Comparison of ENCODE assay signal across 8 mouse cellular contexts in the genomic region with DNA sequence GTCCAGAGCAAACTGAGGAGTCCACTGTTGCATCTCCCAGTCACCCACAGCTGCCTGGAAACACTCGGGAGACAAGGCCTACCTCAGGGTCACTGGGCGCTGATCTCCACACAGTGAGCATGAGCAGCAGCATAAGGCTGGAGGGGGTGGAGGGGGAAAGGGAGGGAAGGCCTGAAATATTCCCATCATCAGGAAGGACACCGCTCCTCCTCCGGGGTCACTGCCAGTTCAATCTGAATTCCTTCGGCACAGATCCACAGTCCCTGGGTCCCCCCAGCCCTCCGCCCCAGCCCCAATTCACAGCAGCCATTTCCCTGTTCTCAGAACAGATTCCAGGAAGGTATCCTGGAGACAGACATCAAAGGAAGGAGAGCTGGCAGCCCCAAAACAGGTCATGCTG. TPM values are rescaled to one million over a fixed set of nuclear protein-coding genes. Genes with fewer than 3 reads are reported as not detected.
DNase-seq lines count a peak whose midpoint lies in the region; ATAC-seq and TF ChIP-seq lines count a peak whose summit lies in the region.

No protein-coding gene starts in this region.

- peak overlapping the region; percentile 34; the same call in 1 of the 2 replicates for H3K4me2 ChIP-seq in lung, embryonic 14.5 days
- H3K4me2 ChIP-seq in hindbrain, embryonic 16.5 days (ENCODE audit: low read length) = 0 out of 2 replicates have a peak overlapping the region, but pooled peaks have one; percentile 15
- no peak overlapping the region for H3K4me2 ChIP-seq in stomach, embryonic 14.5 days (replicated peaks; ENCODE audit: low read depth, low read length)

- TF ChIP-seq CTCF in lung, embryonic 14.5 days (IDR thresholded peaks at IDR 0.05; ENCODE audit: low read depth) = no peak

- no peak for ATAC-seq in lung, embryonic 14.5 days (ENCODE audit: insufficient read depth)
- peak; percentile 68 for ATAC-seq in hindbrain, embryonic 16.5 days
- ATAC-seq in stomach, embryonic 14.5 days (ENCODE audit: insufficient number of reproducible peaks, insufficient read depth, low FRiP score, low read depth) = no peak
- no peak for ATAC-seq in inflammation-experienced regulatory T-cells, adult 6 months

- peaks cover 3% of the 10 kb centered on the region; the same call in 1 of the 2 replicates for H3K36me3 ChIP-seq in lung, embryonic 14.5 days (ENCODE audit: insufficient read depth)
- H3K36me3 ChIP-seq in hindbrain, embryonic 16.5 days (ENCODE audit: control insufficient read depth, insufficient read depth, low read length) = no peaks in the 10 kb centered on the region
- no peaks in the 10 kb centered on the region for H3K36me3 ChIP-seq in stomach, embryonic 14.5 days (ENCODE audit: control insufficient read depth, insufficient read depth, low read length)

- H3K4me3 ChIP-seq in lung, embryonic 14.5 days (ENCODE audit: low read depth, low read length) = no peak overlapping the region
- no peak overlapping the region for H3K4me3 ChIP-seq in hindbrain, embryonic 16.5 days (ENCODE audit: low read length)
- H3K4me3 ChIP-seq in stomach, embryonic 14.5 days (ENCODE audit: low read depth, low read length) = no peak overlapping the region

- H3K27me3 ChIP-seq in lung, embryonic 14.5 days (ENCODE audit: insufficient read depth, low read length) = no peaks in the 10 kb centered on the region
- H3K27me3 ChIP-seq in hindbrain, embryonic 16.5 days (replicated peaks; ENCODE audit: control insufficient read depth, insufficient read depth, low read length) = no peaks in the 10 kb centered on the region
- H3K27me3 ChIP-seq in stomach, embryonic 14.5 days (ENCODE audit: control insufficient read depth, insufficient read depth, low read length) = no peaks in the 10 kb centered on the region

- WGBS in lung, embryonic 14.5 days = 9% methylated on average over 6 of the region's 6 CpGs
- 2% methylated on average over 6 of the region's 6 CpGs for whole genome bisulfite sequencing in hindbrain, embryonic 16.5 days
- WGBS in stomach, embryonic 14.5 days = 9% methylated on average over 6 of the region's 6 CpGs

- DNase-seq in adrenal gland, adult (ENCODE audit: inconsistent age in 2 of 2, low spot score in 1 of 2) = peak; percentile 66 to 89
- DNase-seq in adrenal gland, adult 18-20 months (ENCODE audit: low spot score in 2 of 2) = no peak
- no peak for DNase-seq in lung, embryonic 14.5 days
- no peak for DNase-seq in lung, postnatal 25 days (ENCODE audit: low spot score)
- no peak for DNase-seq in thymus, postnatal 0 days (ENCODE audit: low spot score)

- H3K4me1 ChIP-seq in lung, embryonic 14.5 days (ENCODE audit: insufficient read depth) = peaks cover 17% of the 10 kb centered on the region; the same call in 1 of the 2 replicates
- peaks cover 21% of the 10 kb centered on the region for H3K4me1 ChIP-seq in hindbrain, embryonic 16.5 days (ENCODE audit: control insufficient read depth, insufficient read depth, low read depth, low read length)
- peaks cover 34% of the 10 kb centered on the region for H3K4me1 ChIP-seq in stomach, embryonic 14.5 days (ENCODE audit: control insufficient read depth, insufficient read depth, low read length)

- H3K9me3 ChIP-seq in lung, embryonic 14.5 days (ENCODE audit: low read depth, low read length) = no peaks in the 10 kb centered on the region
- no peaks in the 10 kb centered on the region for H3K9me3 ChIP-seq in hindbrain, embryonic 16.5 days (ENCODE audit: control insufficient read depth, low read length)
- H3K9me3 ChIP-seq in stomach, embryonic 14.5 days (ENCODE audit: control insufficient read depth, low read depth, low read length) = no peaks in the 10 kb centered on the region

- H3K27ac ChIP-seq in lung, embryonic 14.5 days (ENCODE audit: low read depth) = peak overlapping the region; percentile 5; the same call in 1 of the 2 replicates
- peak overlapping the region; percentile 32; the same call in 1 of the 2 replicates for H3K27ac ChIP-seq in hindbrain, embryonic 16.5 days (ENCODE audit: low read depth, low read length)
- peak overlapping the region; percentile 35 for H3K27ac ChIP-seq in stomach, embryonic 14.5 days (ENCODE audit: low read length)

- no peak overlapping the region for H3K9ac ChIP-seq in lung, embryonic 14.5 days
- peak overlapping the region; percentile 18; the same call in 1 of the 2 replicates for H3K9ac ChIP-seq in hindbrain, embryonic 16.5 days (ENCODE audit: low read depth, low read length)
- H3K9ac ChIP-seq in stomach, embryonic 14.5 days (replicated peaks; ENCODE audit: low read depth, low read length) = no peak overlapping the region

RNA-seq across cellular contexts. Expression of gene Nxn, which starts 35.8 kb away (rescaled TPM):
- 10 to 100 TPM; 20.4 to 34.1 TPM for total RNA-seq in adrenal gland, adult 18-20 months (2021)
- 29.8 and 31.5 TPM in 2 replicates for polyA plus RNA-seq in lung, embryonic 14.5 days (2014; fragmentation: Nextera tagmentation; extraction: Ambion mirVana)
- polyA plus RNA-seq in hindbrain, embryonic 16.5 days (2015; fragmentation: Nextera tagmentation; extraction: Ambion mirVana) = 22.2 and 28.8 TPM in 2 replicates
- 50.4 and 50.5 TPM in 2 replicates for polyA plus RNA-seq in stomach, embryonic 14.5 days (2014; fragmentation: Nextera tagmentation; extraction: Ambion mirVana)
- 32.2 and 33.8 TPM in 2 replicates for polyA plus RNA-seq in thymus, postnatal 0 days (2015; fragmentation: Nextera tagmentation; extraction: Ambion mirVana)
- polyA plus RNA-seq in inflammation-experienced regulatory T-cells, adult 6 months (2017; shearing (Covaris generic)) = 1 to 10 TPM; 1.1 to 2.0 (median 1.6) TPM

RNA-seq across cellular contexts. Expression of gene Timm22, which starts 43.6 kb away (rescaled TPM):
- total RNA-seq in adrenal gland, adult 18-20 months (2021) = 10 to 100 TPM; 35.7 to 51.2 TPM
- polyA plus RNA-seq in lung, embryonic 14.5 days (2014; fragmentation: Nextera tagmentation; extraction: Ambion mirVana) = 120 and 127 TPM in 2 replicates
- 99.8 and 107 TPM in 2 replicates for polyA plus RNA-seq in hindbrain, embryonic 16.5 days (2015; fragmentation: Nextera tagmentation; extraction: Ambion mirVana)
- 115 and 117 TPM in 2 replicates for polyA plus RNA-seq in stomach, embryonic 14.5 days (2014; fragmentation: Nextera tagmentation; extraction: Ambion mirVana)
- polyA plus RNA-seq in thymus, postnatal 0 days (2015; fragmentation: Nextera tagmentation; extraction: Ambion mirVana) = 116 and 117 TPM in 2 replicates
- 10 to 100 TPM; 60.7 to 86.9 (median 76.3) TPM for polyA plus RNA-seq in inflammation-experienced regulatory T-cells, adult 6 months (2017; shearing (Covaris generic))

Comparison
In these comparisons a context has a peak if more than half of its experiments do, and no peak if none do; other contexts are left out.
1. DNase-seq: peak in adrenal gland, adult (2 of 2); none in adrenal gland, adult 18-20 months (0 of 2), lung, embryonic 14.5 days (single experiment), lung, postnatal 25 days (single experiment) and thymus, postnatal 0 days (single experiment).
2. Peak in every context shown above with its lines, with median percentiles within 50 percentile points of each other: H3K27ac ChIP-seq.